In the genomic region with DNA sequence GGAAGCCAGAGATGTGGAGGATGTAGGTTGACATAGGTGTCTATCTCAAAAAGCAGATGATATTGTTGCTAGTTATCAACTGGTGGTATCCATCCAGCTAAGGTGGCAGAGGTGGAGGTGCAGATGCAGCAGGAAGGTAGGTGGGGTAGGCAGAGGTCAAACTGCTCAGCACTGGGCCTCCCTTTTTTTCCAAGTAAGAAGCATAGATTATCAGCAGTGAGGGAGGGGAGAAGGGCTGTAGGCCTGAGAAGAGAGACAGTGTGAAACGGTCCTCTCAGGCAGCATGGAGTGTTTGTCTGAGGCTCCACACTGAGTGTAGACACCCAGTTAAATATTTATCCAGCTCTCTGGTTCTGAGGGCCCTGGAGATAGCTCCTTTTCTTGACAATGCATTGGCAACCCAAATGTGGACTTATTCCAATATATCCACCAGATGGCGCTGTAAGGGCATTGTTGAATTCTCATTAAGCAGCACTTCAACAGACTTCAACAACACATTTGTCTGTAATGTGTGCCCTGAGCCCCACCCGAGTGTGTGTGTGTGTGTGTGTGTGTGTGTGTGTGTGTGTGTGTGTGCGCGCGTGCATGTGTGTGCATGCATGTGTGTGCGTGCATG, we compare ENCODE assay signal across 8 mouse cellular contexts. TPM values are rescaled to one million over a fixed set of nuclear protein-coding genes. Genes with fewer than 3 reads are reported as not detected.
A peak's percentile ranks its signal among the peaks of the same experiment; 100 is the strongest.
DNase-seq lines count a peak whose midpoint lies in the region; ATAC-seq and TF ChIP-seq lines count a peak whose summit lies in the region.

No protein-coding gene starts in this region.

- peak; percentile 59 for DNase-seq in cerebellum, adult 9-10 months
- DNase-seq in cerebellum, adult 8-10 months: no peak
- DNase-seq in G1E (ENCODE audit: low spot score): peak; percentile 11
- DNase-seq in embryo, embryonic 9.5 days (ENCODE audit: extremely low spot score): peak; percentile 73
- DNase-seq in hindbrain, postnatal 0 days (ENCODE audit: low spot score): peak; percentile 94
- DNase-seq in liver, adult 2 months (ENCODE audit: extremely low read depth, low read depth, low spot score): peak; percentile 48
- DNase-seq in right cerebral cortex, postnatal 4 days: no peak

- ATAC-seq in G1E (ENCODE audit: extremely low read depth, insufficient number of reproducible peaks, low FRiP score, poor library complexity, severe bottlenecking): no peak
- ATAC-seq in hindbrain, postnatal 0 days: peak; percentile 77
- peak; percentile 47; the same call in 1 of the 2 replicates for ATAC-seq in monocyte, adult 5-6 weeks (replicated peaks; ENCODE audit: insufficient number of reproducible peaks, low FRiP score, low TSS enrichment, poor library complexity, severe bottlenecking)

- H3K9me3 ChIP-seq in G1E (replicated peaks): no peaks in the 10 kb centered on the region
- H3K9me3 ChIP-seq in hindbrain, postnatal 0 days (ENCODE audit: low read length): no peaks in the 10 kb centered on the region

- H3K27ac ChIP-seq in hindbrain, postnatal 0 days: no peak overlapping the region
- H3K27ac ChIP-seq in liver, adult 2 months (replicated peaks; ENCODE audit: insufficient read depth, low read depth, low read length): no peak overlapping the region

- no peak overlapping the region for H3K4me2 ChIP-seq in hindbrain, postnatal 0 days (ENCODE audit: low read depth, low read length)

- WGBS in hindbrain, postnatal 0 days: 54% methylated on average over 7 of the region's 7 CpGs
- WGBS in liver, adult 2 months: 51% methylated on average over 7 of the region's 7 CpGs

- H3K36me3 ChIP-seq in G1E (replicated peaks): no peaks in the 10 kb centered on the region
- H3K36me3 ChIP-seq in hindbrain, postnatal 0 days (ENCODE audit: insufficient read depth, low read length): peaks cover 31% of the 10 kb centered on the region; the same call in 1 of the 2 replicates
- H3K36me3 ChIP-seq in liver, adult 2 months (ENCODE audit: control insufficient read depth, insufficient read depth, low read length): no peaks in the 10 kb centered on the region

- TF ChIP-seq POLR2A in liver, adult 2 months (IDR thresholded peaks at IDR 0.05; ENCODE audit: extremely low read depth, insufficient read depth, low read length): no peak

- H3K27me3 ChIP-seq in G1E (ENCODE audit: insufficient read depth, low read length): no peaks in the 10 kb centered on the region
- H3K27me3 ChIP-seq in hindbrain, postnatal 0 days (ENCODE audit: insufficient read depth, low read length): no peaks in the 10 kb centered on the region
- no peaks in the 10 kb centered on the region for H3K27me3 ChIP-seq in liver, adult 2 months (ENCODE audit: control insufficient read depth, insufficient read depth, low read length)

- H3K79me2 ChIP-seq in liver, adult 2 months (ENCODE audit: control insufficient read depth, insufficient read depth, low read length): no peaks in the 10 kb centered on the region

- H3K4me1 ChIP-seq in G1E (ENCODE audit: insufficient read depth, low read depth, low read length): no peaks in the 10 kb centered on the region
- H3K4me1 ChIP-seq in hindbrain, postnatal 0 days (ENCODE audit: insufficient read depth, low read length): no peaks in the 10 kb centered on the region
- no peaks in the 10 kb centered on the region for H3K4me1 ChIP-seq in liver, adult 2 months (ENCODE audit: control insufficient read depth, insufficient read depth, low read length)

- TF ChIP-seq CTCF in G1E (IDR thresholded peaks at IDR 0.05; ENCODE audit: low read depth, low read length): no peak
- peak; percentile 88 for TF ChIP-seq CTCF in hindbrain, postnatal 0 days (IDR thresholded peaks at IDR 0.05; ENCODE audit: low read depth)
- peak; percentile 40; the same call in 1 of the 2 replicates for TF ChIP-seq CTCF in liver, adult 2 months (IDR thresholded peaks at IDR 0.05; ENCODE audit: low read depth, low read length)

- H3K9ac ChIP-seq in hindbrain, postnatal 0 days (replicated peaks; ENCODE audit: low read length): no peak overlapping the region
- no peak overlapping the region for H3K9ac ChIP-seq in liver, adult 2 months (ENCODE audit: low read depth, low read length)

- H3K4me3 ChIP-seq in G1E (ENCODE audit: low read depth, low read length): no peak overlapping the region
- H3K4me3 ChIP-seq in hindbrain, postnatal 0 days (ENCODE audit: low read length): no peak overlapping the region
- no peak overlapping the region for H3K4me3 ChIP-seq in liver, adult 2 months (ENCODE audit: insufficient read depth, low read depth, low read length)

RNA-seq across cellular contexts. Expression of a gene that starts 23.0 kb away (rescaled TPM):
- total RNA-seq in G1E (2014; fragmentation: Nextera tagmentation): not detected in 2 replicates
- total RNA-seq in G1E (2017): 0.16 TPM in 1 of 2 replicates, not detected in the other
- polyA plus RNA-seq in G1E (2012): not detected in 2 replicates
- 13.9 and 16.2 TPM in 2 replicates for total RNA-seq in hindbrain, postnatal 0 days (2014; rRNA removed)
- polyA plus RNA-seq in hindbrain, postnatal 0 days (2015; fragmentation: Nextera tagmentation; extraction: Ambion mirVana): 17.4 and 21.8 TPM in 2 replicates
- not detected in 2 replicates for total RNA-seq in liver, adult 2 months (2014; rRNA removed)
- polyA plus RNA-seq in liver, adult 2 months (2012; rRNA removed): not detected in 2 replicates
- 0.68 to 1.5 TPM in 2 of 3 replicates, not detected in the other for total RNA-seq in monocyte, adult 5-6 weeks (2017)

Comparison
In these comparisons a context has a peak if more than half of its experiments do, and no peak if none do; other contexts are left out.
1. DNase-seq: peak in cerebellum, adult 9-10 months (single experiment), G1E (single experiment), embryo, embryonic 9.5 days (single experiment), hindbrain, postnatal 0 days (single experiment) and liver, adult 2 months (single experiment); none in cerebellum, adult 8-10 months (single experiment) and right cerebral cortex, postnatal 4 days (single experiment).